Mouse (Mus musculus) midbrain, postnatal 0 days (tissue): ENCODE data around the gene Smg6. TPM values are rescaled to one million over a fixed set of nuclear protein-coding genes. Genes with fewer than 3 reads are reported as not detected.

Source experiments
- ATAC-seq: fragments of 200-750 bp; cut with Nextera tagmentation; 2 replicates; pipeline ENCODE4 v1.8.0; 2017; ENCODE audit warnings: moderate number of reproducible peaks, mild to moderate bottlenecking, moderate TSS enrichment, moderate library complexity; ENCODE audit not compliant: low FRiP score
- DNase-seq: peaks from one replicate; pipeline ENCODE4 v3.0.0-alpha.2; 2015; ENCODE audit warnings: low spot score
- H3K27ac ChIP-seq: fragments of 300-500 bp; sonication (generic); 2 replicates; pipeline ENCODE4 v1.5.1; 2014; ENCODE audit warnings: low read depth, mild to moderate bottlenecking, low read length, mixed read lengths
- H3K27me3 ChIP-seq: fragments of 300-500 bp; sonication (generic); 2 replicates; pipeline ENCODE4 v1.6.1; 2014; ENCODE audit warnings: low read length, control low read depth, mixed read lengths; ENCODE audit not compliant: insufficient read depth
- H3K36me3 ChIP-seq: fragments of 300-500 bp; sonication (generic); 2 replicates; pipeline ENCODE4 v1.6.1; 2014; ENCODE audit warnings: low read length, control low read depth, mixed read lengths; ENCODE audit not compliant: insufficient read depth
- H3K4me1 ChIP-seq: fragments of 300-500 bp; sonication (generic); 2 replicates; pipeline ENCODE4 v1.6.1; 2014; ENCODE audit warnings: mild to moderate bottlenecking, control low read depth, antibody characterized with exemption, low read length, mixed read lengths; ENCODE audit not compliant: insufficient read depth
- H3K4me2 ChIP-seq: fragments of 300-500 bp; sonication (generic); 2 replicates; pipeline ENCODE4 v1.6.1; 2014; ENCODE audit warnings: low read depth, mild to moderate bottlenecking, low read length, mixed read lengths; ENCODE audit not compliant: poor library complexity, severe bottlenecking
- H3K4me3 ChIP-seq: fragments of 300-500 bp; sonication (generic); 2 replicates; pipeline ENCODE4 v1.5.1; 2014; ENCODE audit warnings: low read depth, mild to moderate bottlenecking, low read length, moderate library complexity
- H3K9ac ChIP-seq: fragments of 300-500 bp; sonication (generic); replicated peaks from 2 replicates; pipeline ENCODE4 v1.6.1; 2014; ENCODE audit warnings: mild to moderate bottlenecking, low read length, moderate library complexity, mixed read lengths; ENCODE audit not compliant: poor library complexity, severe bottlenecking
- H3K9me3 ChIP-seq: fragments of 300-500 bp; sonication (generic); 2 replicates; pipeline ENCODE4 v1.6.1; 2016; ENCODE audit warnings: low read length, control low read depth
- CTCF ChIP-seq: IDR thresholded peaks from 2 replicates; pipeline ENCODE4 v1.5.1; 2016; ENCODE audit warnings: antibody characterized with exemption, mild to moderate bottlenecking
- WGBS: fragments of 180-500 bp; shearing (Covaris S2); extraction: QIAGEN DNeasy Blood & Tissue Kit; methylation state at CpG from one replicate; pipeline ENCODE4 v1.1.7; 2014; 5-methylcytosine and 5-hydroxymethylcytosine counted together
- polyA plus RNA-seq: library from polyadenylated mRNA; unstranded; fragments of >200 nt; fragmentation: Nextera tagmentation; extraction: Ambion mirVana; gene quantifications from 2 replicates; pipeline ENCODE4 v1.2.1, GENCODE M21; 2015
- total RNA-seq: library from RNA; depleted of rRNA; stranded (reverse); fragments of >200 nt; gene quantifications from 2 replicates; pipeline ENCODE4 v1.2.3, GENCODE M21; 2014

Gene Smg6
- total and polyA plus RNA-seq, 2 experiments from 2014 or later = 11.9 to 27.7 TPM

- WGBS = 1% methylated on average over 73 of the region's 83 CpGs
- no peak for ATAC-seq
- Histone ChIP-seq H3K27ac (no peak overlapping the region), H3K9ac (peak overlapping the region; percentile 34; the same call in 1 of the 2 replicates), H3K4me2 (peak overlapping the region; percentile 84), H3K4me1 (peaks cover 9% of the 10 kb centered on the region; the same call in 1 of the 2 replicates), H3K9me3 (no peaks in the 10 kb centered on the region), H3K27me3 (peaks cover 42% of the 10 kb centered on the region), H3K36me3 (no peaks in the 10 kb centered on the region), H3K4me3 (peak overlapping the region; percentile 38)
- peak; percentile 81 for DNase-seq
- peak; percentile 93 for TF ChIP-seq CTCF
Measured at GRCm38 (mm10) chr11:75168590-75169361, 243.2 kb downstream of the Smg6 start.

GRCm38 (mm10) chr11:75169405-75170080 is 243.9 kb downstream of the Smg6 start, which contains the start of gene Hic1:
Gene Hic1, minus strand, starts transcription at chr11:75169519.
- no peak for DNase-seq
- 4% methylated on average over 23 of the region's 23 CpGs for WGBS
- Histone ChIP-seq H3K36me3 (no peaks in the 10 kb centered on the region), H3K4me2 (peak within 1 kb of the TSS; percentile 84), H3K4me1 (peaks cover 9% of the 10 kb centered on the region; the same call in 1 of the 2 replicates), H3K27ac (no peak within 1 kb of the TSS), H3K9ac (peak within 1 kb of the TSS; percentile 34), H3K4me3 (peak within 1 kb of the TSS; percentile 38), H3K27me3 (peaks cover 35% of the 10 kb centered on the region), H3K9me3 (no peaks in the 10 kb centered on the region)
- TF ChIP-seq CTCF = no peak
- ATAC-seq = no peak

- H3K4me3 ChIP-seq = peak overlapping the region; percentile 38
- WGBS = 2% methylated on average over 27 of the region's 38 CpGs
- H3K27ac ChIP-seq = no peak overlapping the region
Measured at GRCm38 (mm10) chr11:75170136-75170751, 244.6 kb downstream of the Smg6 start.

GRCm38 (mm10) chr11:75171186-75171865 is 245.7 kb downstream of the Smg6 start:
- H3K36me3 ChIP-seq = no peaks in the 10 kb centered on the region
- no peak for TF ChIP-seq CTCF
- H3K27me3 ChIP-seq = peaks cover 18% of the 10 kb centered on the region
- no peak overlapping the region for H3K9ac ChIP-seq
- WGBS = 3% methylated on average over 17 of the region's 17 CpGs
- peaks cover 9% of the 10 kb centered on the region; the same call in 1 of the 2 replicates for H3K4me1 ChIP-seq
- H3K4me2 ChIP-seq = peak overlapping the region; percentile 87
- H3K9me3 ChIP-seq = no peaks in the 10 kb centered on the region
- no peak overlapping the region for H3K27ac ChIP-seq
- ATAC-seq (no peak), DNase-seq (no peak)
- no peak overlapping the region for H3K4me3 ChIP-seq

More at GRCm38 (mm10) chr11:75170136-75170751, 244.6 kb downstream of the Smg6 start:
- peak; percentile 81 for TF ChIP-seq CTCF
- DNase-seq = peak; percentile 93
- ATAC-seq = peak; percentile 65
- Histone ChIP-seq H3K4me2 (peak overlapping the region; percentile 84), H3K4me1 (peaks cover 9% of the 10 kb centered on the region; the same call in 1 of the 2 replicates), H3K9ac (peak overlapping the region; percentile 14; the same call in 1 of the 2 replicates), H3K36me3 (no peaks in the 10 kb centered on the region), H3K27me3 (peaks cover 28% of the 10 kb centered on the region), H3K9me3 (no peaks in the 10 kb centered on the region)
